Mouse (Mus musculus): ENCODE data around the gene Gm49776. TPM values are rescaled to one million over a fixed set of nuclear protein-coding genes. Genes with fewer than 3 reads are reported as not detected.
A peak's percentile ranks its signal among the peaks of the same experiment; 100 is the strongest.
"Not testable (repeated sequence)": the region's sequence is repeated elsewhere in the genome, so short reads cannot be mapped to it uniquely, and the experiment has no call there.

Gene Gm49776
- 1.4 TPM in 1 of 2 replicates, not detected in the other for polyA plus RNA-seq (2014; fragmentation: Nextera tagmentation; extraction: Ambion mirVana)

GRCm38 (mm10) chr16:18258221-18258620 lies at the start of gene Gm49776:
TSS of gene Gm49776 (minus strand) at chr16:18258321.
- 86% methylated on average over 2 of the region's 2 CpGs for WGBS
- no peak for ATAC-seq (ENCODE audit: low FRiP score)
- Histone ChIP-seq H3K9ac (ENCODE audit: low read length) (no peak within 1 kb of the TSS), H3K9me3 (ENCODE audit: control insufficient read depth, low read length) (no peaks in the 10 kb centered on the region), H3K4me3 (ENCODE audit: low read depth, low read length) (no peak within 1 kb of the TSS), H3K27ac (ENCODE audit: low read depth, low read length) (no peak within 1 kb of the TSS), H3K4me2 (no peak within 1 kb of the TSS), H3K4me1 (ENCODE audit: control insufficient read depth, insufficient read depth, low read length) (no peaks in the 10 kb centered on the region), H3K27me3 (ENCODE audit: control insufficient read depth, insufficient read depth, low read length) (no peaks in the 10 kb centered on the region), H3K36me3 (ENCODE audit: control insufficient read depth, insufficient read depth, low read length) (peaks cover 56% of the 10 kb centered on the region)
- DNase-seq (ENCODE audit: low spot score, missing footprints), result no peak

GRCm38 (mm10) chr16:18289614-18290013 lies 31.5 kb upstream of the Gm49776 start:
- not testable (repeated sequence) for H3K27ac ChIP-seq (ENCODE audit: low read depth, low read length); H3K36me3 ChIP-seq (ENCODE audit: control insufficient read depth, insufficient read depth, low read length)
- H3K9ac ChIP-seq (ENCODE audit: low read length), result peak overlapping the region; percentile 55; the same call in 1 of the 2 replicates

GRCm38 (mm10) chr16:18289067-18289588 lies 31.0 kb upstream of the Gm49776 start, which contains the start of gene Dgcr8:
TSS of gene Dgcr8 (minus strand) at chr16:18289246.
- H3K4me3 ChIP-seq (ENCODE audit: low read depth, low read length), result peak within 1 kb of the TSS; percentile 96
- no peaks in the 10 kb centered on the region for H3K9me3 ChIP-seq (ENCODE audit: control insufficient read depth, low read length)
- peak; percentile 99 for DNase-seq (ENCODE audit: low spot score, missing footprints)
- H3K27me3 ChIP-seq (ENCODE audit: control insufficient read depth, insufficient read depth, low read length), result no peaks in the 10 kb centered on the region
- under 1% methylated on average over 66 of the region's 71 CpGs for WGBS
- H3K4me2 ChIP-seq, result peak within 1 kb of the TSS; percentile 70
- peak; percentile 100 for ATAC-seq (ENCODE audit: low FRiP score)
- H3K4me1 ChIP-seq (ENCODE audit: control insufficient read depth, insufficient read depth, low read length), result peaks cover 18% of the 10 kb centered on the region
- peak within 1 kb of the TSS; percentile 76 for H3K27ac ChIP-seq (ENCODE audit: low read depth, low read length)
- peak within 1 kb of the TSS; percentile 95 for H3K9ac ChIP-seq (ENCODE audit: low read length)
- H3K36me3 ChIP-seq (ENCODE audit: control insufficient read depth, insufficient read depth, low read length), result peaks cover 10% of the 10 kb centered on the region

More at GRCm38 (mm10) chr16:18289614-18290013, 31.5 kb upstream of the Gm49776 start:
- not testable (repeated sequence) for H3K27me3 ChIP-seq (ENCODE audit: control insufficient read depth, insufficient read depth, low read length); H3K9me3 ChIP-seq (ENCODE audit: control insufficient read depth, low read length); ATAC-seq (ENCODE audit: low FRiP score)
- peaks cover 18% of the 10 kb centered on the region for H3K4me1 ChIP-seq (ENCODE audit: control insufficient read depth, insufficient read depth, low read length)
- peak overlapping the region; percentile 35 for H3K4me2 ChIP-seq
- peak overlapping the region; percentile 96 for H3K4me3 ChIP-seq (ENCODE audit: low read depth, low read length)
- 9% methylated on average over 8 of the region's 10 CpGs for WGBS
- DNase-seq (ENCODE audit: low spot score, missing footprints), result peak; percentile 82

- Histone ChIP-seq H3K27ac (ENCODE audit: low read depth, low read length) (peak overlapping the region; percentile 76), H3K9ac (ENCODE audit: low read length) (peak overlapping the region; percentile 95), H3K9me3 (ENCODE audit: control insufficient read depth, low read length) (no peaks in the 10 kb centered on the region), H3K27me3 (ENCODE audit: control insufficient read depth, insufficient read depth, low read length) (no peaks in the 10 kb centered on the region), H3K36me3 (ENCODE audit: control insufficient read depth, insufficient read depth, low read length) (peaks cover 15% of the 10 kb centered on the region), H3K4me2 (peak overlapping the region; percentile 70), H3K4me3 (ENCODE audit: low read depth, low read length) (peak overlapping the region; percentile 96), H3K4me1 (ENCODE audit: control insufficient read depth, insufficient read depth, low read length) (peaks cover 18% of the 10 kb centered on the region)
- ATAC-seq (ENCODE audit: low FRiP score) (peak; percentile 86), DNase-seq (ENCODE audit: low spot score, missing footprints) (peak; percentile 94)
- whole genome bisulfite sequencing, result under 1% methylated on average over 30 of the region's 31 CpGs
These were observed 30.5 kb upstream of the Gm49776 start for GRCm38 (mm10) chr16:18288581-18289061.

GRCm38 (mm10) chr16:18288166-18288565 lies 30.0 kb upstream of the Gm49776 start:
- H3K4me1 ChIP-seq (ENCODE audit: control insufficient read depth, insufficient read depth, low read length), result peaks cover 18% of the 10 kb centered on the region
- H3K36me3 ChIP-seq (ENCODE audit: control insufficient read depth, insufficient read depth, low read length), result peaks cover 20% of the 10 kb centered on the region
- H3K4me3 ChIP-seq (ENCODE audit: low read depth, low read length), result peak overlapping the region; percentile 96
- peak overlapping the region; percentile 76; the same call in 1 of the 2 replicates for H3K27ac ChIP-seq (ENCODE audit: low read depth, low read length)
- DNase-seq (ENCODE audit: low spot score, missing footprints) (no peak), ATAC-seq (ENCODE audit: low FRiP score) (no peak)
- H3K4me2 ChIP-seq, result peak overlapping the region; percentile 70
- no peaks in the 10 kb centered on the region for H3K9me3 ChIP-seq (ENCODE audit: control insufficient read depth, low read length)
- no peaks in the 10 kb centered on the region for H3K27me3 ChIP-seq (ENCODE audit: control insufficient read depth, insufficient read depth, low read length)
- peak overlapping the region; percentile 95 for H3K9ac ChIP-seq (ENCODE audit: low read length)
- WGBS, result under 1% methylated on average over 4 of the region's 4 CpGs

- H3K9me3 ChIP-seq (ENCODE audit: control insufficient read depth, low read length), result no peaks in the 10 kb centered on the region
- no peak overlapping the region for H3K4me3 ChIP-seq (ENCODE audit: low read depth, low read length)
- H3K27me3 ChIP-seq (ENCODE audit: control insufficient read depth, insufficient read depth, low read length), result no peaks in the 10 kb centered on the region
- no peak overlapping the region for H3K27ac ChIP-seq (ENCODE audit: low read depth, low read length)
- H3K4me2 ChIP-seq, result no peak overlapping the region
- H3K36me3 ChIP-seq (ENCODE audit: control insufficient read depth, insufficient read depth, low read length), result peaks cover 58% of the 10 kb centered on the region
- no peak for ATAC-seq (ENCODE audit: low FRiP score)
- no peaks in the 10 kb centered on the region for H3K4me1 ChIP-seq (ENCODE audit: control insufficient read depth, insufficient read depth, low read length)
- no peak overlapping the region for H3K9ac ChIP-seq (ENCODE audit: low read length)
- no peak for DNase-seq (ENCODE audit: low spot score, missing footprints)
- 77% methylated on average over 2 of the region's 2 CpGs for WGBS
These were observed 17.0 kb upstream of the Gm49776 start for GRCm38 (mm10) chr16:18275166-18275565.

- WGBS, result 93% methylated on average over 5 of the region's 5 CpGs
- Histone ChIP-seq H3K36me3 (ENCODE audit: control insufficient read depth, insufficient read depth, low read length) (peaks cover 41% of the 10 kb centered on the region), H3K9ac (ENCODE audit: low read length) (no peak overlapping the region), H3K27ac (ENCODE audit: low read depth, low read length) (no peak overlapping the region), H3K4me2 (no peak overlapping the region), H3K9me3 (ENCODE audit: control insufficient read depth, low read length) (no peaks in the 10 kb centered on the region), H3K27me3 (ENCODE audit: control insufficient read depth, insufficient read depth, low read length) (no peaks in the 10 kb centered on the region), H3K4me3 (ENCODE audit: low read depth, low read length) (no peak overlapping the region), H3K4me1 (ENCODE audit: control insufficient read depth, insufficient read depth, low read length) (no peaks in the 10 kb centered on the region)
- no peak for ATAC-seq (ENCODE audit: low FRiP score)
- DNase-seq (ENCODE audit: low spot score, missing footprints), result no peak
These were observed 10.1 kb upstream of the Gm49776 start for GRCm38 (mm10) chr16:18268182-18268581.

GRCm38 (mm10) chr16:18265024-18265423 lies 6.9 kb upstream of the Gm49776 start:
- no peak overlapping the region for H3K4me3 ChIP-seq (ENCODE audit: low read depth, low read length)
- no peak overlapping the region for H3K9ac ChIP-seq (ENCODE audit: low read length)
- ATAC-seq (ENCODE audit: low FRiP score), result no peak
- no peak overlapping the region for H3K27ac ChIP-seq (ENCODE audit: low read depth, low read length)
- no peak for DNase-seq (ENCODE audit: low spot score, missing footprints)
- no peaks in the 10 kb centered on the region for H3K27me3 ChIP-seq (ENCODE audit: control insufficient read depth, insufficient read depth, low read length)
- WGBS, result 86% methylated on average over 2 of the region's 2 CpGs
- no peaks in the 10 kb centered on the region for H3K4me1 ChIP-seq (ENCODE audit: control insufficient read depth, insufficient read depth, low read length)
- no peaks in the 10 kb centered on the region for H3K9me3 ChIP-seq (ENCODE audit: control insufficient read depth, low read length)
- no peak overlapping the region for H3K4me2 ChIP-seq
- peaks cover 41% of the 10 kb centered on the region for H3K36me3 ChIP-seq (ENCODE audit: control insufficient read depth, insufficient read depth, low read length)

- ATAC-seq (ENCODE audit: low FRiP score), result no peak
- Histone ChIP-seq H3K9ac (ENCODE audit: low read length) (no peak overlapping the region), H3K4me1 (ENCODE audit: control insufficient read depth, insufficient read depth, low read length) (peaks cover 18% of the 10 kb centered on the region), H3K27me3 (ENCODE audit: control insufficient read depth, insufficient read depth, low read length) (no peaks in the 10 kb centered on the region), H3K4me2 (no peak overlapping the region), H3K27ac (ENCODE audit: low read depth, low read length) (no peak overlapping the region), H3K36me3 (ENCODE audit: control insufficient read depth, insufficient read depth, low read length) (peaks cover 47% of the 10 kb centered on the region), H3K9me3 (ENCODE audit: control insufficient read depth, low read length) (no peaks in the 10 kb centered on the region), H3K4me3 (ENCODE audit: low read depth, low read length) (no peak overlapping the region)
- no peak for DNase-seq (ENCODE audit: low spot score, missing footprints)
- WGBS, result 97% methylated on average over 1 of the region's 1 CpGs
These were observed 4.3 kb downstream of the Gm49776 start for GRCm38 (mm10) chr16:18253866-18254265.

Measured in midbrain, embryonic 11.5 days (tissue).